Mouse (Mus musculus) hindbrain, embryonic 15.5 days (tissue): ENCODE results near the gene Tm7sf3. TPM values are rescaled to one million over a fixed set of nuclear protein-coding genes. Genes with fewer than 3 reads are reported as not detected.
A peak's percentile ranks its signal among the peaks of the same experiment; 100 is the strongest.

Source experiments
- ATAC-seq: fragments of 200-750 bp; cut with Nextera tagmentation; 2 replicates; pipeline ENCODE4 v1.8.0; 2017; ENCODE audit warnings: low read depth, moderate number of reproducible peaks, moderate TSS enrichment; ENCODE audit not compliant: low FRiP score
- H3K27ac ChIP-seq: fragments of 300-500 bp; sonication (generic); replicated peaks from 2 replicates; pipeline ENCODE4 v1.5.1; 2015; ENCODE audit warnings: mild to moderate bottlenecking, inconsistent platforms
- H3K27me3 ChIP-seq: fragments of 300-500 bp; sonication (generic); 2 replicates; pipeline ENCODE4 v1.6.1; 2015; ENCODE audit warnings: control low read depth, inconsistent platforms
- H3K36me3 ChIP-seq: fragments of 300-500 bp; sonication (generic); 2 replicates; pipeline ENCODE4 v1.6.1; 2015; ENCODE audit warnings: control low read depth, inconsistent platforms
- H3K4me1 ChIP-seq: fragments of 300-500 bp; sonication (generic); replicated peaks from 2 replicates; pipeline ENCODE4 v1.6.1; 2015; ENCODE audit warnings: control low read depth, inconsistent platforms
- H3K4me2 ChIP-seq: fragments of 300-500 bp; sonication (generic); 2 replicates; pipeline ENCODE4 v1.6.1; 2015; ENCODE audit warnings: moderate library complexity, mild to moderate bottlenecking, inconsistent platforms
- H3K4me3 ChIP-seq: fragments of 300-500 bp; sonication (generic); 2 replicates; pipeline ENCODE4 v1.5.1; 2015; ENCODE audit warnings: mild to moderate bottlenecking, inconsistent platforms
- H3K9ac ChIP-seq: fragments of 300-500 bp; sonication (generic); 2 replicates; pipeline ENCODE4 v1.6.1; 2015; ENCODE audit warnings: inconsistent platforms
- H3K9me3 ChIP-seq: fragments of 300-500 bp; sonication (generic); 2 replicates; pipeline ENCODE4 v1.6.1; 2016; ENCODE audit warnings: control low read depth, inconsistent platforms
- WGBS: fragments of 180-500 bp; shearing (Covaris S2); methylation state at CpG from one replicate; pipeline ENCODE4 v1.1.7; 2015; 5-methylcytosine and 5-hydroxymethylcytosine counted together
- polyA plus RNA-seq: library from polyadenylated mRNA; unstranded; fragments of >200 nt; fragmentation: Nextera tagmentation; extraction: Ambion mirVana; gene quantifications from 2 replicates; pipeline ENCODE4 v1.2.1, GENCODE M21; 2015

The Tm7sf3 gene
- polyA plus RNA-seq, 1 experiment from 2014 or later, result 30.7 TPM

- 87% methylated on average over 4 of the region's 4 CpGs for WGBS
- peaks cover 19% of the 10 kb centered on the region for H3K4me1 ChIP-seq
- H3K27ac ChIP-seq, result no peak overlapping the region
- H3K27me3 ChIP-seq, result no peaks in the 10 kb centered on the region
- no peaks in the 10 kb centered on the region for H3K9me3 ChIP-seq
- ATAC-seq, result no peak
- H3K9ac ChIP-seq, result no peak overlapping the region
- H3K36me3 ChIP-seq, result no peaks in the 10 kb centered on the region
- no peak overlapping the region for H3K4me3 ChIP-seq
- H3K4me2 ChIP-seq, result no peak overlapping the region
These were observed 11.7 kb downstream of the Tm7sf3 start for GRCm38 (mm10) chr6:146630961-146631360.

GRCm38 (mm10) chr6:146629781-146630756 is 12.6 kb downstream of the Tm7sf3 start:
- 88% methylated on average over 9 of the region's 9 CpGs for WGBS
- no peak overlapping the region for H3K27ac ChIP-seq
- no peak overlapping the region for H3K4me2 ChIP-seq
- H3K4me1 ChIP-seq, result peaks cover 19% of the 10 kb centered on the region
- H3K27me3 ChIP-seq, result no peaks in the 10 kb centered on the region
- no peaks in the 10 kb centered on the region for H3K36me3 ChIP-seq
- no peak overlapping the region for H3K9ac ChIP-seq
- H3K9me3 ChIP-seq, result no peaks in the 10 kb centered on the region
- H3K4me3 ChIP-seq, result no peak overlapping the region
- ATAC-seq, result no peak

DNA sequence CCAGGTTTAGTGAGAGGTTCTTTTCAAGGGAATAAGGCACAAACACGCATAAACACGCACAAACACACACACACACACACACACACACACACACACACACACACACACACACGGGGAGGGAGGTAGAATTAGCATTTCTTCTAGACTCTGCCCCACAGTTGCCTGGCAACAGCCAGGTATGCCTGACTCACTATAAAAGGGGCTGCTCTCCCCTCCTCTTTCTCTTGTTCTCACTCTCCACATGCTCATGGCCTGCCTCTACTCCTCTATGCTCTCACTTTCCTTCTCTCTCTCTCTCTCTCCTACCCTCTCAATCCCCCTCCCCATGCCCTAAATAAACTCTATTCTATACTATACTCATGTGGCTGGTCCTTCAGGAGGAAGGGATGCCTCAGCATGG is 14.5 kb downstream of the Tm7sf3 start:
- Histone ChIP-seq H3K9ac (no peak overlapping the region), H3K9me3 (no peaks in the 10 kb centered on the region), H3K27me3 (no peaks in the 10 kb centered on the region), H3K27ac (no peak overlapping the region), H3K36me3 (peaks cover 4% of the 10 kb centered on the region; the same call in 1 of the 2 replicates), H3K4me2 (no peak overlapping the region), H3K4me3 (no peak overlapping the region), H3K4me1 (peaks cover 10% of the 10 kb centered on the region)
- 62% methylated on average over 3 of the region's 3 CpGs for WGBS
- peak; percentile 66; the same call in 1 of the 2 replicates for ATAC-seq

- no peak overlapping the region for H3K4me2 ChIP-seq
- H3K9me3 ChIP-seq, result no peaks in the 10 kb centered on the region
- H3K9ac ChIP-seq, result no peak overlapping the region
- no peak for ATAC-seq
- H3K27ac ChIP-seq, result no peak overlapping the region
- WGBS, result 94% methylated on average over 2 of the region's 2 CpGs
- H3K36me3 ChIP-seq, result peaks cover 57% of the 10 kb centered on the region
- no peak overlapping the region for H3K4me3 ChIP-seq
- no peaks in the 10 kb centered on the region for H3K4me1 ChIP-seq
- no peaks in the 10 kb centered on the region for H3K27me3 ChIP-seq
These were observed 26.0 kb downstream of the Tm7sf3 start for GRCm38 (mm10) chr6:146616670-146617069.

GRCm38 (mm10) chr6:146615891-146616290 is 26.7 kb downstream of the Tm7sf3 start:
- Histone ChIP-seq H3K9ac (no peak overlapping the region), H3K36me3 (peaks cover 55% of the 10 kb centered on the region), H3K27me3 (no peaks in the 10 kb centered on the region)

GRCm38 (mm10) chr6:146614541-146614940 is 28.1 kb downstream of the Tm7sf3 start:
- Histone ChIP-seq H3K9me3 (no peaks in the 10 kb centered on the region), H3K4me2 (no peak overlapping the region), H3K4me3 (no peak overlapping the region), H3K27ac (no peak overlapping the region), H3K9ac (no peak overlapping the region), H3K36me3 (peaks cover 61% of the 10 kb centered on the region), H3K4me1 (no peaks in the 10 kb centered on the region), H3K27me3 (no peaks in the 10 kb centered on the region)
- 94% methylated on average over 5 of the region's 5 CpGs for WGBS
- no peak for ATAC-seq

More at GRCm38 (mm10) chr6:146615891-146616290, 26.7 kb downstream of the Tm7sf3 start:
- Histone ChIP-seq H3K4me2 (no peak overlapping the region), H3K4me3 (no peak overlapping the region), H3K9me3 (no peaks in the 10 kb centered on the region), H3K27ac (no peak overlapping the region), H3K4me1 (no peaks in the 10 kb centered on the region)
- 98% methylated on average over 8 of the region's 8 CpGs for WGBS
- no peak for ATAC-seq

- Histone ChIP-seq H3K27me3 (no peaks in the 10 kb centered on the region), H3K4me1 (no peaks in the 10 kb centered on the region), H3K4me2 (no peak overlapping the region), H3K4me3 (no peak overlapping the region), H3K9ac (no peak overlapping the region), H3K36me3 (peaks cover 67% of the 10 kb centered on the region), H3K9me3 (no peaks in the 10 kb centered on the region), H3K27ac (no peak overlapping the region)
- WGBS, result 94% methylated on average over 5 of the region's 5 CpGs
- no peak for ATAC-seq
These were observed 28.7 kb downstream of the Tm7sf3 start for GRCm38 (mm10) chr6:146613907-146614306.

- Histone ChIP-seq H3K36me3 (peaks cover 59% of the 10 kb centered on the region), H3K9ac (no peak overlapping the region), H3K27ac (no peak overlapping the region), H3K9me3 (no peaks in the 10 kb centered on the region), H3K4me2 (no peak overlapping the region), H3K4me3 (no peak overlapping the region), H3K4me1 (no peaks in the 10 kb centered on the region), H3K27me3 (no peaks in the 10 kb centered on the region)
- 93% methylated on average over 5 of the region's 5 CpGs for WGBS
- ATAC-seq, result no peak
These were observed 29.9 kb downstream of the Tm7sf3 start for GRCm38 (mm10) chr6:146612736-146613135.

DNA sequence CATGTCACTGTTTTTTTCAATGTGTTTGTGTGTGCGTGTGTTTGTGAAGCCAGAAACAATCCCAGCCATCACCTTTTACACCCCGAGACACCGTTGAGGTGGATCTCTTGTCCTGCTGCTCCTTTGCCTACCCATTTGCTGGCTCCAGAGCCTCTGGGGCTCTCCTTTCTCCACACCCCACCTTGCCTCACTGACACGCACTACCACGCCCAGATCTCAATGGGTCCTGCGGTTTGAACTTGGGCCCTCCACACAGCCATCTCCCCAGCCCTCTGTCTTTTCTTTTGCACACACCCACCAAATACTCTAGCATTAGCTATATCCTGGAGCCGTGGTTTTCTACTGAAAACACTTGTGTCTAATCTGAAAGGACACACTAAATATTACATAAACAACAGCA is 30.7 kb downstream of the Tm7sf3 start:
- Histone ChIP-seq H3K4me1 (no peaks in the 10 kb centered on the region), H3K27ac (no peak overlapping the region), H3K9me3 (no peaks in the 10 kb centered on the region), H3K4me3 (no peak overlapping the region), H3K27me3 (no peaks in the 10 kb centered on the region), H3K36me3 (peaks cover 54% of the 10 kb centered on the region), H3K4me2 (no peak overlapping the region), H3K9ac (no peak overlapping the region)
- ATAC-seq, result no peak
- WGBS, result 90% methylated on average over 7 of the region's 7 CpGs

- Histone ChIP-seq H3K9me3 (no peaks in the 10 kb centered on the region), H3K4me3 (no peak overlapping the region), H3K4me1 (no peaks in the 10 kb centered on the region), H3K4me2 (no peak overlapping the region), H3K27me3 (no peaks in the 10 kb centered on the region), H3K9ac (no peak overlapping the region), H3K36me3 (peaks cover 51% of the 10 kb centered on the region), H3K27ac (no peak overlapping the region)
- no peak for ATAC-seq
- WGBS, result 89% methylated on average over 6 of the region's 6 CpGs
These were observed 31.2 kb downstream of the Tm7sf3 start for GRCm38 (mm10) chr6:146611385-146611784.

DNA sequence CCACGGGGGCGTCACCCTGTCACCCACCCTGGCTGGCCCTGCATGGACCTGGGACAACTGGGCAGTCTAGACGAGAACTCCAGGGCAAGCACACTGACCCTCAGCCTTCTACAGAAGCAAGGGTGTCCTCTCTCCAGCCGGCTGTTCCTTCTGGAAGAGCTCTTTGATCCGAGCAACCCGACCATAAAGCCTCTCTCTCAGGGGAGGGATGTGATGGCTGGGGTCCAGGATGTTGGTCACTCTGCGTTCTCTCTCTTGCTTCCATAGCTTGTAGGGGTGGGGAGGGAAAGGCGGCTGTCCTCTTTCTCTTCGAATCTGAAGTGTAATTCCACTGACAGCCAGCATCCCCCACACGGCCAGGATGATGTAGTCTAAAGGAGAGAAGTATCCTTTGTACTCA is 39.0 kb downstream of the Tm7sf3 start:
- Histone ChIP-seq H3K36me3 (peaks cover 44% of the 10 kb centered on the region), H3K4me2 (no peak overlapping the region), H3K4me1 (no peaks in the 10 kb centered on the region), H3K27ac (no peak overlapping the region), H3K27me3 (no peaks in the 10 kb centered on the region), H3K9ac (no peak overlapping the region), H3K4me3 (no peak overlapping the region), H3K9me3 (no peaks in the 10 kb centered on the region)
- ATAC-seq, result no peak
- 83% methylated on average over 10 of the region's 10 CpGs for WGBS

DNA sequence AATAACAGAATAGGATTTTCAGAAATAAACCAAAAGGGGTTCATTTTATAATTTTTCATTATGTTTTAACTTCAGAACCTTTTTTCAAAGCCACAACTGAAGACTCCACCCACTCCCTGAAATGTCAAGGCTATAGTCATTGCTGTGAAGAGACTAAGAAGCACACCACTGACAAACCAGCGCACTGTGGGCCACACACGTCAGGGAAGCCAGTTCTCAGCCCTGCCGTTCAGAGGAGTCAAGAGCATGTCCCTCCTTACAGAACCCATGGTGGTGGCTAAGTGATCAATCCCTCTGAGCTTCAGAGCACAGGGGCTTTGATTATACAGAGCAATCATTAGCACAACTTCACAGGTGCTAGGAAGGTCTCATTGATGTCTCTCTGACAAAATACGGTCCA is 40.0 kb downstream of the Tm7sf3 start:
- H3K4me3 ChIP-seq, result no peak overlapping the region
- H3K9ac ChIP-seq, result no peak overlapping the region
- no peaks in the 10 kb centered on the region for H3K9me3 ChIP-seq
- 90% methylated on average over 4 of the region's 4 CpGs for WGBS
- peaks cover 46% of the 10 kb centered on the region for H3K36me3 ChIP-seq
- no peak for ATAC-seq
- no peak overlapping the region for H3K4me2 ChIP-seq
- H3K27ac ChIP-seq, result no peak overlapping the region
- no peaks in the 10 kb centered on the region for H3K4me1 ChIP-seq
- no peaks in the 10 kb centered on the region for H3K27me3 ChIP-seq
